Mouse (Mus musculus) CD4-positive, CD25-positive, alpha-beta regulatory T cell, adult 4 months (primary cell): ENCODE measurements around the gene Ano1. TPM values are rescaled to one million over a fixed set of nuclear protein-coding genes. Genes with fewer than 3 reads are reported as not detected.

Experiments
- ATAC-seq: one replicate; pipeline ENCODE4 v1.8.0; 2017
- polyA plus RNA-seq, 2 experiments: library from polyadenylated mRNA; unstranded; fragments of 100-300 nt; shearing (Covaris generic); gene quantifications; one replicate each; pipeline ENCODE4 v1.2.1; 2017

Ano1 gene
- polyA plus RNA-seq, 2 experiments from 2014 or later: 0.09 TPM; not detected in 1

DNA sequence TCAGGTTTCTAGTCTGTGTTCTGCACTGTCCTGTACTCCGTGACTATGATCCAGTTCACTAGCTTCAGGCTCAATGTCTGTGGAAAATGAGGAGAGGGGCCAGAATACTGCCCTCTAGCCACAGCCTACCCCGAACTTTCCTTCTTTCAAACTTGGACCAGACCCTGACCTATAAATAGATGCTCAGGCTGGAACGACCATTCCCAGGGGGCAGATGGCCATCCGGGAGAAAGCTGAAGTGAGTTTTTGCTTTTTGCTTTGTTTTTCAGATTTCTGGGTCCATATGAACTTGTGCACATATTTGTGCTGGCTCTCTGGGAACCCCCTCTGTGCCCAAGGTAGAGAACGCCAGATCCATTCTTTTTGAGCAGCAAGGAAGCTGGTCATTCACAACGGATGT lies 116.9 kb downstream of the Ano1 start:
- ATAC-seq: no peak

DNA sequence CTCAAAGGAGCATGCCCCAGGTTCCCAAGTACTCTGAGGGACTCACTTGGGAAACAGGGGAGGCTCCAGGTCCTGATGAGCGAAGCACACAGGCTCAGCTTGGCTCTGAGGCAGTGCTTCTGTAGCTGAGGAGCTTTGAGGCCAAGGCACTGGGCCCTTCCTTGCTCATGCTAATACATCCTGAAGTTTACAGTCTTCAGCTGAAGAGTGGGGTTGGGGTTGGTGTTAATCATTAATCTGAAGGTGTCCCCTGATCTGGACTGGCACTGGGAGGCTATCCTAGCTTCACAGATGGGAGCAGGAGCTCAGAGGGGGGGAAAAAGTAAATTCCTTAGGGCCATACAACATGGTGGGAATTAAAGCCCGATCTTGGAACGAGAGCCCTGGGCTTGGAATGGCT lies 117.3 kb downstream of the Ano1 start:
- no peak for ATAC-seq

DNA sequence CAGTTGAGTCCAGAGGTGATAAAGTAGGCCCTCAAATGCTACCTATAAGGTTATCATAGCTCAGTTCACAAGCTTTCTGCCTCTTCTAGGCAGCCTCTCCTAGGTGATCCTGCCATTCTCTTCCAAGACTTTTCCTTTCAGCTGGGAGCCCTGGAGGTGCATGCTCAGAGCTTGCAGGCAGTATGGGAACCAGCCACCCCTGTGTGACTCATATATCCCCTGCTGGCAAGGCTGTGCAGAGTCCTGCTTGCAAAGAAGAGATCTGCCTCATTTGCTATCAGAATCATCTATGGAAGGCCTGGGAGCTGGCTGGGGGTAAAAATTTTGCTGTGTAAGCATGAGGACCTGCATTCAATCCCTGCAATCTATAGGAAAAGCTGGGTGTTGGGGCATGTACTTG lies 119.5 kb downstream of the Ano1 start:
- no peak for ATAC-seq

DNA sequence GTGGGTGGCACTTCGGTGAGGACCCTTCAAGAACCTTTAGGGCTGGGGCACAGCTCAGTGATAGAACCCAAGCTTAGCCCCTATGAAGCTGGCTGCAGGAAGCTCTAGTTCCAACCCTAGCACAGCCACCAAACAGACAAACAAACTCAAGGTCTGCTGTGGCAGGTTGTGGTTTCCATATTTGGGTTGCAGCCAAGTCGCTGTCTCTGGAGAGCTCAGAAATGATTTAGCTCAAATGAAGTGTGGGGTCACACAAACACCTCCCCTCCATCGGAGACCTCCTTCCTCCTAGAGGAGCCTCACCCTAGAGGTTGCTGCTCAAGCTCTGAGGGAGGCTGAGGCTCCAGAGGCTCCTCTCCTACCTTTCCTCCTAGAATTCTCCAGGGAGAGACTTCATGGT lies 121.2 kb downstream of the Ano1 start:
- no peak for ATAC-seq

DNA sequence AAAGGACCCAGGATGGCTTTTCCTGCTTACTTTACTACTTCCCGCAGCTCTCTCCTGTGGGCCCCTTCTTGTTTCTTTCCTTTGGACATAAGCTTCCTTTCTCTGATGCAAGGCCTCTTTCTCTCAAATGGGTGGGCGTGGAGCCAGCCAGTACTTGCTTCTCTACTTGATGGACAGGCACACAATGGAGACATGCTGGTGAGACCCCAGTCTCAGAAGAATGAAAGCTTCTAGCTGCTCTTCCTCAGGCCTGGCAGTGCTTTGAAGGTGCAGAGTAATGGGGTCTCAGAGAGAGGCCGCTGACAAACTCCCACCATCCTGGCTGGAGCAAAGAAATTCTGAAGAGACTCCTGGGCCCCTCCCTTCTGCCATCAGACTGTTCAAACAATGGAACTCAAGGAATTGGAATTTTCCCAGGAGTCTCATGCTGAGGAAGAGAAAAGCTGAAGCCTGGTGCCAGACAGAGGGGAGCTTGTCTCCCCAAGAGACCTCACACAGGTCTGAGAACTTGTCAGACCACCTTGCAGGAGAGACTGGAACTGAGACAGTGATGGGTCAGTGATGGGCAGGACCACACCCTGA lies 123.3 kb downstream of the Ano1 start:
- no peak for ATAC-seq

DNA sequence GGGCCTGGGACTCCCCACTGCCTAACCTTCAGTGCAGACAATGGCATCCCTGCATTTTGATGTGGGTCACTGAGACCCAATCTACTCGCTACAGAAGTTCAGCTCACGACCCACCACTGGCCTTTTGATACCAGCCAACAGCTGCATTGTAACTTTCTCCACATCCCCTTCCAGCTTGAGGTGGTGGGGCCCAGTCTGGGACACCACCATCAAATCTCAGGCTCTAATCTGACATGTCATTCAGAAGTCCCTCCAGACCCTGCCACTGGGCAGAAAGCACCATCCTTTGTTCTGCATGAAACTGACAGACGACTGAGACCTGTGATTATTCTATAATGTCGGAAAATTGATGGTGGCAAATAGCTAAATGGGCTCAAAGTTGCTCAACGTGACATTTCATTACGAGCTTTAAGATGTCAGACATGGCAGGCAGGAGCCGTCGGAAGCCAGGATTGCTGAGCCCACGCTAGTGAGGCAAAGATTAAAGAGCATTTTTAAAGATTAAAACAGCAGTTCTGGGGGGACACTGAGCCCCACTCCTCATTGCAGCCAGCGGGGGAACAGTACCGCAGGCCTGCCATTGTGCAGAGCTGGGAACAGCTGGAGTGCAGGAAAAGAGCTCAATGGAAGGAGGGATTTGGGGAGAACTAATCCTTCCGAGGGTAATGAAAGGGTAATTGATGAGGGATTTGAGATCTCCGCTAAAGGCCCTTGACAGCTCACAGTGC lies 124.0 kb downstream of the Ano1 start:
- no peak for ATAC-seq

DNA sequence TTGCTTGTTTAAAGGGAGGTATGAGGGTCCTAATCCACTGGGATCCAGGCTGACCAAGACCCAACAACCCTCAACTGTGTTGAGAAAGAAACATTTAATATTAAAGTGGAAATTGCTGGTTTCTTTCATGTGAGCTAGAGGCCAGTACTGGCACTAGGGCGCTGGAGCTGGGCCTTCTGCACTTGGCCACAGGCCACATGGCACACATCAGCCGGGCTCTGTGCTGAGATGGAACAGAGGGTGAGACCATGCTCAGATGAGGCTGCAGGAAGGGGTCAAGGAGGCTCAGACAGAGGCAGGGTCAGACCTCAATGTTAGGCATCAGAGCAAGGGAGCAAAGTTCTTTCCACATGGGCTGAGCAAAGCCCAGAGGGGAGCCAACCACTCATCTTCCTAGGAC lies 125.7 kb downstream of the Ano1 start:
- no peak for ATAC-seq

DNA sequence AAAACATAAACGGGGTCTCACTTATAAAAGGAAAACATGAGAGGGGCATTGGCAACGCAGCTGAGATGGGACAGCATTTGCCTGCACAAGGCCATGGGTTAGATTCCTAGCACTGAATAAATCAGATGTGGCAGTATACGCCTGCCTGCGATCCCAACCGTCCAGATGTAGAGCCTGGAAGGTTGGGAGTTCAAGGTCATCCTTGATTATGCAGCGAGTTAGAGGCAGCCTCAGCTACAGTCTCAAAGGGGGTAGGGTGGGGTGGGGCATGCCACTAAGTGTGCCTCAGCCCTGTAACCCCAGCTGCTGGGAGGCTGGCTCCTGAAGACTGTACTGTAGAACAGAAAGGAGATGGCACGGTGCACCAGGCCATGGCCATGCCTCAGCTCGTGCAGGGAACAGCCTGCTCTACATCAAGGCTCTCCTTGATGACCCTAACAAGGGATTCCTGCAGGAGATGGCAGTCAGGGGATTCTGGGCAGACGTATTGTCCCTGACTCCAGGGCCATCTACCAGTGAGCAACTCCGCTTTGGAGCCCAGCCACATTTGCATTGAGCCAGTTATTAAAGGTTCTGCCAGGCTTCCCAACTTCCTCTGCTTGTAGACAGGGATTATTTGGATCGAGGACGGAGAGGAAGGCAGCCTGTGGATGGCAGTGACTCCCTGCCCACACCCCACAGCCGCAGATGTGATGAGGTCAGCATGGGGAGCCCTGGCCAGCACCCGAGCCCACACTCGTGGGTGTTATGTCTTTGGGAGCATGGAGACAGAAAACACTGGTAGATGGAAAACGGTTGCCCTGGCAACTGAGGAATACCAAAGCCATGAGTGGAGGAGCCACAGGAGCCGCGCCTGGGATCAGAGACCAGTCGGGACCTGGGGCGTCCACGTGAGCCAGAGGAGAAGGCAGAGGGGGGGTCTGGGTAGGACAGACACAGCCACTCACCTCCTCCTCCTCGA lies 130.8 kb downstream of the Ano1 start:
- ATAC-seq: no peak

DNA sequence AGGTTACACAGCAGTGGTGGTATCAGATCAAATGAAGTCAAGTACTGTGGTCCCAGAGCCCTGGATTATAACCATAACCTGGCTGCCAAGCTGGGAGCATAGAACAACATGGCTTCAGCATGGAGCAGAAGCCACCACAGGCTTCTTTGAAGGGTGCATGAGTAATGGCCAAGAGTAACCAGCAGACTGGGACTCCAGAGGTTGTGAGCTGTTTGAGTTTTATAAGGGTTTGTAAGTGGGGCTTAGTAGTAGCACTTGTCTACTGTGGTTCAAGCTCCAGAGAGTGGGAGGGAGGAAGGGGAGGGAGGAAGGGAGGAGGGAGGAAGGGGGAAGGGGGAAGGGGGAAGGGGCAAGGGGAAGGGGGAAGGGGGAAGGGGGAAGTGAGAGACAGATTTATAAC lies 131.5 kb downstream of the Ano1 start:
- no peak for ATAC-seq

DNA sequence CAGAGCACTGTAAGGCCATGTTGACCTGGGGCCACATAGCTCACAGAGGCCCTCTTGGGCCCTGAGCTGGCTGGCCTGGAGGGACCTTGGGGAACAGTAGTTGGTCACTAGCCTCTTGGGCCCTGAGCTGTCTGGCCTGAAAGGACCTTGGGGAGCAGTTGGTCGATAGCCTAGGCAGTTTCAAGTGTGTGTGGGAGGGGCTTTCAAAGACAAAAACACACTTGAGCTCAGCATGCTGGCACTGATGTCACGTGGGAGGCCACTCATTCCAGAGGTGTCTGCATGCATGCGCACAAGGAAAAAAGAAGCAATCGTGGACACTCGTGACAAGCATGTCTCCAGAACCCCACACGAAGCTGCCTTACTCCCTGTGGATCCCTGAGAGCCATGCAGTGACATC lies 136.4 kb downstream of the Ano1 start:
- ATAC-seq: no peak

DNA sequence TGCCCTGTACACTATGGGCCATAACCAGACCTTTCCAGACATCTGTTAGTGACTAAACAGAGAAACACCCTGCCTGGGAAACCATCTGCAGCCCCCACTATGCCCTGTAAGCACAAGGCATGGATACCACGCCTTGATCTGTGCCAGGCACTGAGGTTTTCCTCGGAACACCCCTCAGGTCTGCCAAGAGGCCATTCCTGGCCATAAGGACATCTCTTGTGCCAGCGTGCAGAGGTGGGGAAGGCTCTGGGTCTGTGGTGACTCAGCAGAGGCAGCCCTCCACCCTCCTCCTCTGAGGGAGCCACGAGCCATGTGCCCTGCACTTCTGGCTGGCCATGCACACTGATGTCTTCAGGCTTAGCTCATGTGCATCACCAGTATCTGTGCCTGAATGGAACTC lies 138.9 kb downstream of the Ano1 start:
- ATAC-seq: no peak

DNA sequence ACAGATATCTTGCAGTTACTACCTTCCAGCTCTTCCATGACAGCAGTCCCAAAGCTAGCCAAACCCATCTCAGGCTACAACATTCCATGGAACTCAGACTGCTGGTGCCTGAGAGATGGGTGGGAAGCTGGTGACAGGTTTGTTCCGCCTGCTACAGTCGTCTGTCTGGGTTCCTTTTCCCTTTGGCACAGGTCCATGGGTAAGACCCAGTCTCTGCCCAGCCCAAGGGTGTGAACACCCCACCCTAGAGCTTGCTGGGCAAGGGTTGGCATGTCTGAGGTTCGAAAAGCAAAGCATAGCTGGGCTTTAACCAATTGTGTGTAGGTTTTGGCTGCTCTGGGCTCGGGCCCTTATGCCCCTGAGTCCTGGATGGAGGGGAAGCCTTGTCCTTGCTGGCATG lies 139.4 kb downstream of the Ano1 start:
- ATAC-seq: no peak

DNA sequence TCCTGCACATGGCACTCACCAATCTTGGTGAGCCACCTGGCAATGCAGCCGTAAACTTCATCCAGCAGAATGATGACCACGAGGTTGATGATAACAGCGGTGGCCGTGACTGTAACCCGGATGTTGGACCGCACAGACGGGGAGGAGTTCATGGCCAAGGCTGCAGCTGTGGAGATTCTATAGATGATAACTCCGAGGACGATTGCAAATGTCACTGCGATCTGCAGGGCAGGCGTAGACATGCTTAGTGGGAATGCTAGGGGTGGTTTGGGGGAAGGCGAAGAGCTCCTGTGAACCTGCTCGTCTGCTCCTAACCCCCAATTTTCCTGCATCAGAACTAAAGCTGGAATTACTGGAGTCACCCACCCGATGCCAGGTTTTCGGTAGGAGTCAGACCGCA lies 140.2 kb downstream of the Ano1 start:
- ATAC-seq: no peak

DNA sequence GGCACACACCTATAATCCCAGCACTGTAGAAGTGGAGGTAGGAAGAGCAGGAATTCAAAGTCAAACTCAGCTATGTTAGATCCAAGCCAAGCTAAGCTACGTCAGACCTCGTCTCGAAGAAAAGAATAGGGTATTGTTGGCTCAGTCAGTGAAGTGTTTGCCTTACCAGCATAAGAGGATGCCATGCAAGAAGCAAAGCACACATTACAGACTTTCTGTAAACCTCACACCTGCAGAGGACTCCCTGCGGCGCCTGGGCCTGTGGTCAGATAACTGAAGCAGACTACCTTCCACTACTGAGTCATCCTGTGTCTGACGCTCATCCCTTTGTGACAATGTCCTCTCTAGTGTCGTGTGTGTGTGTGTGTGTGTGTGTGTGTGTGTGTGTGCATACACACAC lies 142.2 kb downstream of the Ano1 start:
- ATAC-seq: no peak

DNA sequence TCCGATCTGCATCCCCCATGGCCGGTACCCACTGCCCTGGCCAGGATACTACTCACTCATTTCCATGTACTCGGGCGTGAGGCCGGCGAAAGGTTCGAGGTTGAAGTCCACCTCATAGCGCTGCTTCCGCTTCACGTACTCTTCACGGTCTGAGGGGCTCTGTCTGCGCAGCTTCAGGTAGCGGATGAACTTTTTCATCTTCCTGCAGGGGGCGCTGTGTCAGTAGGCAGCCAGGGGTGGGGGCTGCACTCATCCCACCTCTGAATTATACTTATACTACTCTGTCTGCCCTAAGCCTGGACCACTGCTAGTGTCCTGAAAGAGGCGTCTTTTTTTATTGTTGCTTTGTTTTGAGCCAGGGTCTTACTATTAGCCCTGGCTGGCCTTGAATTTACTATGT lies 143.9 kb downstream of the Ano1 start:
- ATAC-seq: no peak

DNA sequence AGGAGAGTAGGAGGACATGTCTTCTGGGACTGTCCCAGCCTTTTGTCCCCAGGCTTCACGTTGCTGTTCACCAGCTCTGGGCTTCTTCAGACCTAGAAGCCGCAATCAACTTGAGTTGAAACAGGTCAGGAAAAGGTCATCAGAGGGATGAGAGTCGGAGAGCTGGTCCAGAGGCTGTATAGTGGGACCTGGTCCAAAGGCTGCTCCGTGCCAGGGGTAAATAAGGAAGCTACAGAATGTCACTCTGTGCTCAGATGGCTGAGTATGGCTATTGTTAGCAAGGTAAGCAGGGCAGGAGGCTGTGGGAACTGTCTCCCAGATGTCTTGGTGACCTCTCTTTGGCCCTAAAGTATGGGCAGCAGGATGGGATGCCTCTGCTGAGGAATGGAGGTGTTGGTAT lies 147.0 kb downstream of the Ano1 start:
- ATAC-seq: no peak

DNA sequence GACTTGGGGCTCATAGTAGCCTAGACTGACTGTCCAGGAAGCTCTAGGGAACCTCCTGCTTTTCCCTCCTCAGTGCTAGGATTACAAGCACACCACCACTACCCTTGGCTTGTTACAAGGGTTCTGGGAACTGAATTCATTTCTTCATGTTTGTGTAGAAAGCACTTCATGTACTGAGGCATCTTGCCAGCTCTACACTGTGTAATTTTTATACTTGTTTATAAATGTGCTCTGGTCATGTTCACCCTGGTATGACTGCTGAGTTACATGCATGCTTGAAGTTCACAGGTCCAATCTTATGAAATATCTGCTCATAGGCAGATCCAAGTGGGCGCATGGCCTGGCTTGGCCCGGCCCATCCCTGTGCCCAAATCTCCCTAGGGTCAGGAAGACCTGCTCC lies 147.5 kb downstream of the Ano1 start:
- ATAC-seq: no peak

DNA sequence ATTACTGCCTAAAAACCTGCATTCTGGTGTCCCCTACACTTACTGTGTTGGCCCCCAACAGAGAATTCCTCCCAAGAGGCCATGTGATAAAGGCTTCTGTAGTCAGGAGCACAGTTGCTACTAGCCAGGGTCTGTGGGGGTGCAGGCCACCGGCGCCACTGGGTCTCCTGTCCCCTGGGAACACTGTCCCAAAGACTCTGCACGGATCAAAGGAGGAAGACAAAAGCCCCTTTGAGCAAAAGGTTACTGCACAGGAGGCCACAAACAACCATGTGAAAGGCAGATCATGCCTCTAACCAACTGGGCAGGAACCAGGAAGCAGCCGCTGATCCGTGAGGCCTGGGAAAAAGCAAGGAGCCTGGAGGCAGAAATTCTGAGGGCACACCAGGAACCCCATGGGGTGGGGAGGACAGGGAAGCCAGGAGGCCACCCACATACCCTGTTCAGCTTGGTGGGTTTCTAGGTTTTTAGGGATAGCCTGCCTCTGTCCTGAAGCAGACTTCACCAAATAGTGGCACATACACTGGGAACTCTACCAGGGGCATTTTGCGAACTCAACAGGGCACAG lies 151.4 kb downstream of the Ano1 start:
- no peak for ATAC-seq

DNA sequence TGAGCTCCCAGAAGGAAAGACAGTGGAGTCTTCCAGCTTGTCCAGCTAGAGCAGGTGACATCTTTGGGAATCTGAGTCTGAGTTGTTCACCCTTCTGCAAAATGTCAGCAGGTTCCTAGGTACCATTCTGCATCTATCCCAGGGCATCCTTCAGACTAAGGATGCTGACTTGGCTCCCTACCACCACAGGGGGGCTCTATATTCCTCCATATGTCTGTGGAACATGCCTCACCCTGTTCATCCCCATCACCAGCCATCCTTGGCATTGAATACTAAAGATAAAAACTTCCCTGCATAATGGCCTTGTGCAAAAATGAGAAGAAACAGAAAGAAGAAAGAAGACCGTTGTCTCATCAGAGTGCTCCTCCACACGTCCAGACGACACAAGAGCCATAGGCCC lies 162.3 kb downstream of the Ano1 start:
- ATAC-seq: no peak

DNA sequence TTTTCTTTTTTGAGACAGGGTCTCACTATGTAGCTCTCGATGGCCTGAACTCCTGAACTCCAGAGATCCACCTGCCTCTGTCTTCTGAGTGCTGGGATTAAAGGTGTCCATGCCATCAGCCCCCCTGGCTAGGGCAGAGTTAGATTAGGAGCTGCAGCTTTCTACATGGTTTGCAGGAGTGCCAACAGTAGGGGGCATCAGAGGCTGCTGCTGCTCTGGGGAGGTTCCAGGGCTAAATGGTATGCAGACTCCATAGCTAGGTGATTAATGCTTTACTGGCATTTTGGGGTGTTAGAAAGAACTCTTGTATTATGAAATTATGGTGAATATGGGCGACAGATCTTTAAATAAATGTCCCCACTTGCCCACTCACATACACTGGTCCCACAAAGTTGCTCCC lies 164.5 kb downstream of the Ano1 start:
- no peak for ATAC-seq

DNA sequence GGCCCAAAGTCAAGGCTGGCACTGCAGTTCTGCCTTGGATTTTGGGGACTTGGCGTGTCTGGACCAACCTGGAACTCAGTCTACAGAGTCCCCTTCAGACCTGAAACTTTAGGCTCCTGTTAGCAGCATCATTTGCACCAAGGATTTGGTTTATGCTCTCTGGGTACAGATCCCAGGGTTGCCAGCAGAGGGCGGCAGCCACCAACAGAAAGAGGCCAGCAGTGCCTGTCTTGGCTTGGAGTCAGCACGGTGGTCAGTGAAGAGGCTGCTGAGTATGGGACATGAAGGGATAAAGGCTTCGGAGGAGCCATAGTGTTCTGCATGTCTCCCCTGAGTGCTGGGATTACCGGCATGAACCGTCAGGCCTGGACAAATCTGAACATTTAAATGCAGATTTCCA lies 166.1 kb downstream of the Ano1 start:
- ATAC-seq: no peak

DNA sequence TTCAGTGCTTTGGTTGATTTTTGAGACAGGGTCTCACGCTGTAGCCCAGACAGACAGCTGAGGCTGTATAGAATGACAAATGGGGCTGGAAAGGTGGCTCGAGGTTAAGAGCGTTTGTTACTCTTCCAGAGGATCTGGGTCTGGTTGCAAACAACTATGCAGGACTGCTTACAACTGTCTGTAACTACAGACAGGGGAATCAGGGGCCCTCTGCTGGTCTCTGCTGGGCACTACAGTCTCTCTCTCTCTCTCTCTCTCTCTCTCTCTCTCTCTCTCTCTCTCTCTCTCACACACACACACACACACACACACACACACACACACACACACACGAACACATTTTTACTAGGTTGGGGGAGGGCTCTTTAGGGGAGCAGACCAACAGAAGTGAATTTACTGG lies 168.2 kb downstream of the Ano1 start:
- peak; percentile 21 for ATAC-seq

DNA sequence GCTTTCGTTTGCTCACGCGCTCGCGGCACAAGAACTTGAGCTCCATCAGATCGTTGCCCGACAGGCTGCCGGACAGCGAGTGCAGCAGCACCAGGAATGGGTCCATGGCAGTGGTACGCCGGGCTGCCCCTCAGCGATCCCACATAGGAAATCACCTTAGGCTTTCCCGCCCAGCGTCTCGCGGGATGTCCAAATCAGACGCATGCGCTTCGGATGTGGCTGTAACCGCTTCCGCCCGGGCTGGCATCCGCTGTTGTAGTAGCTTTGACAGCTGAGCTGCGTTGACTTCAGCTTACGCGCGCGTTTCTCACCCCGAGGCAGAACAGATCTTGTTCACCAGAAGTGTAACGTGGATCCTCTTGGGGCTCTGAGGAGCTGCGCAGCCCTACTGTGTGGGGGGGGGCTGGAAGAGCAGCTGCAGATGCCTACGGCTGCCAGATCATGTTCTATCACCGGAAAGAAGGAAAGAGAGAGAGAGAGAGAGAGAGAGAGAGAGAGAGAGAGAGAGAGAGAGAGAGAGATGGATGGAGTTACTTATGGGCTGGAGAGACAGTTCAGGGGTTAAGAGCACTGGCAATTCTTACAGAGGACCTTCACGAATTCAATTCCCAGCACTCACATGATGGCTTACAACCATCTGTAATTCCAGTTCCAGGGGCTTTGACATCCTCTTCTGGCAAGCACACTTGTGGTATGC lies 169.3 kb downstream of the Ano1 start, which contains the start of gene Fadd:
Fadd (minus strand) TSS at position 180 of the 697 bp plus-strand sequence.
- peak; percentile 89 for ATAC-seq
